Mouse (Mus musculus): ENCODE measurements at regions not wholly inside any gene's neighbourhood (a gene's known extent, or its start where the extent isn't known, plus 50 kb on each side); places are given as distances from the start of the nearest gene placed in this dataset.

DNA sequence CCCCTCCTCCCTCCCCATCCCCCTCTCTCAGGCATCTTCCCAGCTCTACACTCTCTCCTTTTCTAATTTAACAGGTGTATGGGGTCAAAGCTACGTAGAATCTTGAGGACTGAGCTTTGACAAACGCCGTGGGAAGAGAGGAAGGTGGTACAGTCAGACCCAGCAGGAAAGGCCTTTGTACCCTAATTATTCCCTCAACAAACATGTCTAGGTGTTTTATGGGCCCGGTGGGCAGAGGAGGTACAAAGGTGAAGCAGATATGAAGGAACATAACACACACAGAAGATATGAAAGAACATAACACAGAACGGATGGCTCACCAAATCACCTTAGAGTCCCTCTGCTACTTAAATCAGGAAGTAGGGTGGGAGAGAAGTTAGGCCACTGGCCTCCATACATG, 128.3 kb downstream of the Sox9 start:
- no peaks in the 10 kb centered on the region for H3K4me1 ChIP-seq (ENCODE audit: control insufficient read depth in 1 of 2, insufficient read depth in 2 of 2)
- H3K4me3 ChIP-seq (replicated peaks in 1 of 3; ENCODE audit: low read depth in 2 of 3, low read length in 2 of 3, poor library complexity in 1 of 3): no peak overlapping the region
- dilution Hi-C loops (cut with MboI; ENCODE audit: extremely low pct_ligation_motif_present, extremely low pct_unique_long_range_greater_than_20kb, low sequenced_read_pairs) (no loop called here), in situ Hi-C loops (cut with MboI; ENCODE audit: low pct_ligation_motif_present, low pct_unique_long_range_greater_than_20kb, low sequenced_read_pairs) (no loop called here)
- no peaks in the 10 kb centered on the region for H3K27me3 ChIP-seq (replicated peaks)
- no peaks in the 10 kb centered on the region for H3K9me3 ChIP-seq (replicated peaks; ENCODE audit: low read length)
- DNase-seq (ENCODE audit: extremely low read depth): no peak
- TF ChIP-seq ELF1 (IDR thresholded peaks at IDR 0.05; ENCODE audit: low read depth, low read length) (no peak), SIN3A (IDR thresholded peaks at IDR 0.05; ENCODE audit: low read length) (no peak), BHLHE40 (IDR thresholded peaks at IDR 0.05; ENCODE audit: low read depth, low read length) (no peak), POLR2AphosphoS2 (IDR thresholded peaks at IDR 0.05; ENCODE audit: low read depth, low read length) (no peak), RCOR1 (conservative IDR thresholded peaks at IDR 0.05; ENCODE audit: low read depth, low read length) (no peak), USF2 (conservative IDR thresholded peaks at IDR 0.05; ENCODE audit: low read depth, low read length) (no peak), CHD1 (IDR thresholded peaks at IDR 0.05; ENCODE audit: low read depth, low read length) (no peak), MXI1 (IDR thresholded peaks at IDR 0.05; ENCODE audit: low read depth, low read length) (no peak), SMC3 (IDR thresholded peaks at IDR 0.05; ENCODE audit: low read depth, low read length) (no peak), NELFE (IDR thresholded peaks at IDR 0.05; ENCODE audit: low read depth, low read length) (no peak), CHD2 (IDR thresholded peaks at IDR 0.05; ENCODE audit: low read length) (no peak), PAX5 (IDR thresholded peaks at IDR 0.05; ENCODE audit: low read length) (no peak), JUN (IDR thresholded peaks at IDR 0.05; ENCODE audit: insufficient read depth, low read depth, low read length) (no peak), EP300 (IDR thresholded peaks at IDR 0.05; ENCODE audit: low read length) (no peak), JUND (conservative IDR thresholded peaks at IDR 0.05; ENCODE audit: low read depth, low read length) (no peak), ZKSCAN1 (IDR thresholded peaks at IDR 0.05; ENCODE audit: borderline replicate concordance, low read depth, low read length) (no peak), GABPA (IDR thresholded peaks at IDR 0.05; ENCODE audit: insufficient replicate concordance, low read depth, low read length) (no peak)
- H3K36me3 ChIP-seq (replicated peaks in 1 of 2; ENCODE audit: control insufficient read depth in 1 of 2, insufficient read depth in 1 of 2, low read length in 1 of 2): no peaks in the 10 kb centered on the region
- no peak overlapping the region for H3K27ac ChIP-seq (ENCODE audit: insufficient read depth, low read depth)
- H3K79me2 ChIP-seq (replicated peaks; ENCODE audit: control insufficient read depth, extremely low read depth, insufficient read depth, poor library complexity, severe bottlenecking): no peaks in the 10 kb centered on the region
- H3K4me2 ChIP-seq (ENCODE audit: insufficient read depth, low read depth, poor library complexity, severe bottlenecking): no peak overlapping the region
- no peak overlapping the region for H3K9ac ChIP-seq (ENCODE audit: insufficient read depth, low read depth)

DNA sequence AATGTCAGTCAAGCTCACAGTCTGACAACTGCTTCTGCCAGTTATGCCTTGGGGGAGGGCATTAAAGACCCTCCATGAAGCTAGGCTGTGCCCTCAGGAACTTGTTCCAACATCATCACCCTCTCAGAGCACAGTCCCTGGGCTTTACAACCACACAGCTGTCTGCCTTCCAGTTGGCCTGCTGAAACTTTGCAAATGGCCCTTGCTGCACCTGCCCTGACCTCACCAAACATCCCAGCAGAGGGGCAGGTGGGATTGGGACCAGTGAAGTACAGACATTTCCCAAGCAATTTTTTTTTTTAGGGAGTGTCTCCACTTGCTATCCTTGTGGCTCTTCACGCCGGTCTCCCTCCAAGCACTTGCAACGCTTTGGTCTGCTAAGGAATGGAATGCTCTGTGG, 130.9 kb downstream of the Sox9 start:
- no peak overlapping the region for H3K4me2 ChIP-seq (ENCODE audit: insufficient read depth, low read depth, poor library complexity, severe bottlenecking)
- dilution Hi-C loops (cut with MboI; ENCODE audit: extremely low pct_ligation_motif_present, extremely low pct_unique_long_range_greater_than_20kb, low sequenced_read_pairs) (no loop called here), in situ Hi-C loops (cut with MboI; ENCODE audit: low pct_ligation_motif_present, low pct_unique_long_range_greater_than_20kb, low sequenced_read_pairs) (no loop called here)
- H3K27ac ChIP-seq (ENCODE audit: insufficient read depth, low read depth): no peak overlapping the region
- no peaks in the 10 kb centered on the region for H3K36me3 ChIP-seq (replicated peaks in 1 of 2; ENCODE audit: control insufficient read depth in 1 of 2, insufficient read depth in 1 of 2, low read length in 1 of 2)
- no peaks in the 10 kb centered on the region for H3K4me1 ChIP-seq (ENCODE audit: control insufficient read depth in 1 of 2, insufficient read depth in 2 of 2)
- no peaks in the 10 kb centered on the region for H3K27me3 ChIP-seq (replicated peaks)
- TF ChIP-seq BHLHE40 (IDR thresholded peaks at IDR 0.05; ENCODE audit: low read depth, low read length) (no peak), USF2 (conservative IDR thresholded peaks at IDR 0.05; ENCODE audit: low read depth, low read length) (no peak), ZMIZ1 (IDR thresholded peaks at IDR 0.05; ENCODE audit: low read depth, low read length) (no peak), GABPA (IDR thresholded peaks at IDR 0.05; ENCODE audit: insufficient replicate concordance, low read depth, low read length) (no peak), MXI1 (IDR thresholded peaks at IDR 0.05; ENCODE audit: low read depth, low read length) (no peak), SMC3 (IDR thresholded peaks at IDR 0.05; ENCODE audit: low read depth, low read length) (no peak), TBP (conservative IDR thresholded peaks at IDR 0.05; ENCODE audit: low read depth, low read length) (no peak), CTCF (conservative IDR thresholded peaks at IDR 0.05 in 1 of 2, IDR thresholded peaks at IDR 0.05 in 1 of 2; ENCODE audit: low read depth in 2 of 2, low read length in 2 of 2) (no peak), E2F4 (IDR thresholded peaks at IDR 0.05; ENCODE audit: insufficient replicate concordance, low read depth, low read length) (no peak), ETS1 (conservative IDR thresholded peaks at IDR 0.05; ENCODE audit: low read depth, low read length) (no peak)
- no peak overlapping the region for H3K9ac ChIP-seq (ENCODE audit: insufficient read depth, low read depth)
- H3K9me3 ChIP-seq (replicated peaks; ENCODE audit: low read length): no peaks in the 10 kb centered on the region
- no peak for DNase-seq (ENCODE audit: extremely low read depth)
- H3K4me3 ChIP-seq (replicated peaks in 1 of 3; ENCODE audit: low read depth in 2 of 3, low read length in 2 of 3, poor library complexity in 1 of 3): no peak overlapping the region
- H3K79me2 ChIP-seq (replicated peaks; ENCODE audit: control insufficient read depth, extremely low read depth, insufficient read depth, poor library complexity, severe bottlenecking): no peaks in the 10 kb centered on the region
